Mouse (Mus musculus): ENCODE results near the gene Gjd3.
"Not testable (repeated sequence)": the region's sequence is repeated elsewhere in the genome, so short reads cannot be mapped to it uniquely, and the experiment has no call there.

Gene Gjd3

DNA sequence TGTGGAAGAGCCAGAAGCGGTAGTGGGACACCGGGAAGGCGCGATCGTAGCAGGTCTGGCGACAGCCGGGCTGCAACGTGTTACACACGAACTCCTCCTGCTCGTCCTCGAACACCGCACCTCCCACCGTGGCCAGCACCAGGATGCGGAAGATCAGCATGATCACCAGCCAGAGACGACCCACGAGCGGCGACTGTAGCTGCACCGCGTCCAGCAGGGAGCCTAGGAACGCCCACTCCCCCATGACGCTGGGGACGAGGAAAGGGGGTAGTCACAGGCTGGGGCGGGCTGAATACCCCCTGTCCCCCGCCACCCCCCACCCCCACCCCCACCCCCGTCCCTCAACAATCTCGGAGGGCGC lies at the start of gene Gjd3:
TSS of gene Gjd3 (minus strand) at position 244 of the 361 bp plus-strand sequence.
- DNase-seq (ENCODE audit: low spot score in 2 of 2) = no peak

DNA sequence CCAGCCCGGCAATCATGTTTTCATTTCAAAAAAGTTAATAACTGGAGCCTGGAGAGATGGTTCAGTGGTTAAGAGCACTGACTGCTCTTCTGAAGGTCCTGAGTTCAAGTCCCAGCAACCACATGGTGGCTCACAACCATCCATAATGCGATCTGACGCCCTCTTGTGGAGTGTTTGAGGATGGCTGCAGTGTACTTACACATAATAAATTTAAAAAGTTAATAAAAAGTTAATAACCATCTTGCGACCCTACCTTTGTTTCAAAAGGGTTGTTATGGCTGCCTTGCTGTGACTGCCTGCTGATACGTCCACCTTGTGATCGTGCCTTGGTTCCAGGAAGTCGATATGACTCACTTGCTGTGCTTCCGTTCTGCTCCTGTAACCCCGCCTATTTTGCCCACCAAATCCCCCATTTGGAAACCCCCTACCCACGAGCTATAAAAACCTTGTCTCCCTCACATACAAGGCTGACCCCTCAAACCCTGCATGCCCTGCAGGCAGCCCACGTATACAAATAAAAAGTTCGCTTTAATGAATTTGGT lies 44.2 kb upstream of the Gjd3 start:
- DNase-seq (ENCODE audit: low spot score in 2 of 2) = no peak

GRCm38 (mm10) chr11:99025878-99026277 lies 43.1 kb upstream of the Gjd3 start:
- no peak for DNase-seq (ENCODE audit: low spot score in 2 of 2)

- DNase-seq (ENCODE audit: low spot score in 2 of 2) = no peak
Measured at GRCm38 (mm10) chr11:99024468-99025134, 41.8 kb upstream of the Gjd3 start.

DNA sequence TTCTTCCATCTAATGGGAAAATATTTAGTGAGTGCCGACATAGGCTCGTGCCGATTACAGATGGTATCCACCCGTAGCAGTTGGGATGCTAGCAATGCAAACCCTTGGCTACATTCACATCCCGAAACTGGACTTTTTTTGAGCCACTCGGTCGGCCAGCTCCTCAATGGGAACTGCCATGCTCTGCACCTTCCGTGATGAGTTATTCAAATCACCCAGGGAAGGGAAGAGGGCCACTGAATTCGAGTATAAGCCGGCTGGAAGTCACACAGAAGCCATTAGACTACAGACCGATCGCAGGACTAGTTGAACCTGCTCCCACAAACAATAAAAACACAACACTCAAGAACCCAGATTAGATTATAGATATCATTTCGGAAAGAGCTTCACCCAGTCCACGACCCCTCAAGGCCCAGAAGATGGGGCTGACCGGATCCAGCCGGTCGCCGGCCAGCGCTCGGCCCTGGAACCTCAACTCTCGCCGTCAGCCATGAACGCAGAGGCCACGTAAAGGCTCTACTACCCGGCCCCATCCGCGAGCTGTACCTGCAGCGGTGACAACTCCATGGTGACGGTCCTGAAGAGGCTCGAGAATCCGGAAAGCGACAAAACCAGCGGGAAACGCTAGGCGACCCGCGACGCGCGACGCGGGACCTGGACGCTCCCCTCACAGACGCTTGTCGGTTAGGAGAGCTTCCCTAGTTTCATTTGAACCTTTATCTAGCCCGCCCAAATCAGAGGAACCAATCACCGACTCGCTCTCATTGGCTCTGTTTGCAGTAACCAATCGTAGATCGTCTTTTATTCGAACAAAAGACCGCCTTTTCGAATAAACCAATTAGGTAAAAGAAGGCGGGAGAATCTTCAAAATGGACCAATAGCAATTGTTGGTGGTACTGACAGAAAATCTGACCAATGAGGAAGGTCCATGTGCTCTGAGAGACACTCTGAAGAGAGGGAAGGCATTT lies 41.0 kb upstream of the Gjd3 start, which contains the start of gene Top2a:
TSS of gene Top2a (minus strand) at position 690 of the 968 bp plus-strand sequence.
- DNase-seq (ENCODE audit: low spot score in 2 of 2) = peak; percentile 98

- no peak for DNase-seq (ENCODE audit: low spot score in 2 of 2)
Measured at GRCm38 (mm10) chr11:99023094-99023493, 40.3 kb upstream of the Gjd3 start.

DNA sequence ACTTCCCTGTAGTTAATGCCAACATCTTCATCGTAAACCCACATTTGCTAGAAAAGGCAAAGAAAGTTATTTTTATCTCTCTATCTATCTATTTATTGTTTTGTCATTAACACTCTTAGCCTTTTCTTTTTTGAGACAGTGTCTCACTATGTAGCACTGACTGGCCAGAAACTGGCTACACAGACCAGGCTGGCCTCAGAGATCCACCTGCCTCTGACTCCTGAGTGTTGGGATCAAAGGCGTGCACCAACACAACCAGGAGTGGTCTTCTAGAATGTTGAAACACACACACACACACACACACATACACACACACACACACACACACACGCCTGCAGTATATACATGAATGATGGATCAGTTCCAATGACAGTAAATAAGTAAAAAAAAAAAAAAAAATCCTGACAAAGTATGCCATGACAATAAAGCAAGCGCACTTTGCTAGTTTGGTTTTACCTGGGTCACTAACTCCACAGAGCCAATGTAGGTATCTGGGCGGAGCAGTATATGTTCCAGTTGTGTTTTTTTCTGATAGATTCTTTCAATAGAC lies 39.6 kb upstream of the Gjd3 start:
- no peak for DNase-seq (ENCODE audit: low spot score in 2 of 2)

DNA sequence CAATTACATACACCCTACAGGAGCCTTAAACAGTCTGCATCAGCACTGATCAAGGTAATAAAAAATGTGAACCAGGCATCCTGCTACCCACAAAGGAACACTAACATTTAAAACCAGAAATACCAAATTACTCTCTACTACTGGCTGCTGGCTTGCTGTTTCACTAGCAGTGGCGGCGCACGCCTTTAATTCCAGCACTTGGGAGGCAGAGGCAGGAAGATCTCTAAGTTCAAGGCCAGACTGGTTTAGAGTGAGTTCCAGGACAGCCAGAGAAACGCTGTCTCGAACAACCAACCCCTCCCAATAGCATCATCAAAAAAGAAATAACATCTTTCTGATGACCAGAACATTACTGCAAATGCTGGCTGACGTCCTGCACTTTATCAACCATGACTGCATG lies 37.0 kb upstream of the Gjd3 start:
- DNase-seq (ENCODE audit: low spot score in 2 of 2) = no peak

GRCm38 (mm10) chr11:99013856-99014255 lies 31.0 kb upstream of the Gjd3 start:
- no peak for DNase-seq (ENCODE audit: low spot score in 2 of 2)

DNA sequence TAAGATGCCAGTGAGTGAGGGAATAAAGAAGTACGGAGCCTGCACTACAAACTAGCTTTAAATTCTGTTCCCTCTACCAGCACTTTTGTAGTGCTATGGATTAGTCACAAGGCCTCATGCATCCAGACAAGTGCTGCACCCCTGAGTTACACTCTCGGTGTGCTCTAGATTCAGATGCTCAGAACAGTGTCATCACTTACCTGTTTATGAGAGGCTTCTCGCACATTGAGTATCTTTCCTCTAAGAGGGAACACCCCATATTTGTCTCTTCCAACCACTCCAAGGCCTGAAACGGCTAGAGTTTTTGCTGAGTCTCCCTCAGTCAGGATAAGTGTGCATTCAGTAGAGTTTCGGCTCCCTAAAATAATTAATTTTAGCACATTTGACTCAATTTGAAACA lies 27.9 kb upstream of the Gjd3 start:
- DNase-seq (ENCODE audit: low spot score in 2 of 2) = no peak

DNA sequence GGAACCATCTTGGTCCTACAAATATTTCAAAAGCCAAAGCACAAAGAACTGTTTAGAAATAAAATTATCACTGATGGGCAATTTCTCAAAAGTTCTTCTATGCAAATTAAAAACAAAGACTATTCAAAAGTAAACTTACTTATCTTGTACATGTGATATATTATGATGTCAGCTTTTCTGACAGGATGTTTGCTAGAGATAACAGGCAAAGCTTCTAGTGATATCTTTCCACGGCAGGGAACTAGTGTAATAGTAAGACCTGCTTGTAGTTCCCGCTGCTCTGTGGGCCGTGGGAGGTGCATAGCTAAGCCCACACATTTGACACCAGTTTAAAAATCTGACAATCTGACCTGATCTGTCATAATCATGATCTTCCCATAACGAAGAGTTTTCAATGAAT lies 27.3 kb upstream of the Gjd3 start:
- DNase-seq (ENCODE audit: low spot score in 2 of 2) = no peak

- no peak for DNase-seq (ENCODE audit: low spot score in 2 of 2)
Measured at GRCm38 (mm10) chr11:99006788-99007187, 24.0 kb upstream of the Gjd3 start.

DNA sequence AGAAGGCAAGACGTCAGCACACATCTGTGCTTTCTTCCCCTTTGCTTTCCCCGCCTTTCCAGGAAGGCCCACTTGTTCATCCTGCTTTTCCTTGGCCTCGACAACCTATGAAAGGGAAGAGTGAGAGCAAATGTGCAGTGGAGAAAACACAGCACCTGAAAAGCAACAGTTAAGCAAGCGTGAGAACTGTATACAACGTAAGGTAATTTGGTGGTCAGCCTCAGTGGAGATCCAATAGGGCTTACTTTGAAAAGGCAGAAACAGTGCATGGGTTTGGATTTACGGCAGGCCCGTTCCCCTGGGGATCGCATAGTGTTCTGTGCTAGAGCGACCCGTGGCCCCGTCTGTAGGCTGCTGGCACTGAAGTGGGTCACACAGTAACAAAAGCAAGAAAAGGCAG lies 16.4 kb upstream of the Gjd3 start:
- DNase-seq (ENCODE audit: low spot score in 2 of 2) = no peak

GRCm38 (mm10) chr11:98998776-98999175 lies 16.0 kb upstream of the Gjd3 start:
- no peak for DNase-seq (ENCODE audit: low spot score in 2 of 2)

DNA sequence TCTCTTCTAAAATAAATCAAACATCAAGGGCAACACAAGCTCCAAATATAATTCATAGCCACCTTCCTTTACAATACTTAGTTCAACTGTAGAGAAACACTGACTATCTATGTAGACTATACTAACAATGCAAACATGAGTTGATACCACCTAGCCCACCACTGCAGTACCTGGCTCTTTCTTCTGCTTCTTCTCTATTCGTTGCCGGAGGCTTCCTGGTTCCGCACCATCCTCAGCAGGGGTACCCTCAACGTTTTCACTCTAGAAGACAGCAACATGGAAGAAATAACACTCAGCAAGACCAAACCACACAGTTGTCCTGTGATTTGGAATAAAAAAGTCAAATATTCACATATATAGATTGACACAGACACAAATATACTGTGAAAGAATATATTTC lies 14.8 kb upstream of the Gjd3 start:
- no peak for DNase-seq (ENCODE audit: low spot score in 2 of 2)

GRCm38 (mm10) chr11:98995987-98996386 lies 13.2 kb upstream of the Gjd3 start:
- no peak for DNase-seq (ENCODE audit: low spot score in 2 of 2)

DNA sequence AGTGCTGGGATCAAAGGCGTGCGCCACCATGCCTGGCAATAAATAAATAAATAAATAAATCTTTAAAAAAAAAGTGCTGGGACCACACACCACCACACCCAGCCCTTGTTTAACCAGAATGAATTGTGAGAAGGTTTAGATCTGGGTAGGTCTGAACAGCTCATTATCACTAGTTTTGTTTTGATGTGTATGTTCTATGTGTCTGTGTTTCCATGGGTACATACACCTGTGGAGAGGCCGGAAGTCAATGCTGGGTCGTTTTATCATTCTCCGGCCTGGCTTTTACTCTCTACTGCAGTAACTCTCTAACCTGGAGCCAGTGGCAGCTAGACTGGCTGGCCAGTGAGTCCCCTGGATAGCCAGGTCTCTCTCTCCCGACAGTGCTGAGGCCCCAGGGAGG lies 8.1 kb upstream of the Gjd3 start:
- no peak for DNase-seq (ENCODE audit: low spot score in 2 of 2)

- not testable (repeated sequence) for DNase-seq (ENCODE audit: low spot score in 2 of 2)
Measured at GRCm38 (mm10) chr11:98988260-98988659, 5.4 kb upstream of the Gjd3 start.

DNA sequence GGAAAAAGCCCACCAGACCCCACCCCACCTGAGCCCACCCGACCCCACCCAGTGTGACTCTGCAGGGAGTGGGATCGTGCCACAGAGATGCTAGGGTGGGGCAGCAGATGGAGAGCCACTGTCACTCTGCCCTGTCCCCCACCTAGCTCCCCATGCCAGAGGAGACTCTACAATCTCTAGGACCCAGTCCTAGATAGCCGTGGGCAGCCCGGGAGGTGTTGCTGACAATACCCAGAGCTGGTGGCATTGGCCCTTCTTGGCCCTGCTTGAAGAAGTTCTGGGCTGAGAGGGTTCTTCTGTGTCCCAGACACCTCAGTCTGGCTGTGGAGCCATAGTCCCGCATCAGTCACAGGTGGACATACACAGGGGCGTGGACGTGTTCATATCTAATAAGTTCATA lies 2.7 kb upstream of the Gjd3 start:
- peak; percentile 64 to 67 for DNase-seq (ENCODE audit: low spot score in 2 of 2)

DNA sequence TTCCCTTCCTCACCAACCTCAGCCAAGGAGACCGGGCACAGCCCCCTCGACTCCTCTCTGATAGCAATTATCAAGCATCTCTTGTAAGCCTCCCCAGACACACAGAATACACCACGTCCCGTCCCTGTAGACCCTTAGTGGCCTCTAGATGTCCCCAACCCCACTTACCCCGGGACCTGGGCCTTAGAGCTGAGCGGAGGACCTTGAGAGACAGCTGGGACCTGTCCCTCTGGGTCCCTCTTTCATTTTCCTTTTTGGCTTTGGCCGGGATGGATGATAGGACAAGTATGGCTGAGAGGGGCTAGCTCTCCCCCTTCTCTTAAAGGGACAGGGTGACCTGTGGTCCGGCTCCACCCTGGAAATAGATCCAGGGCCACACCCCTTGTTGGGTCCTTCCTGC lies 735 bp upstream of the Gjd3 start:
- DNase-seq (ENCODE audit: low spot score in 2 of 2) = no peak

DNA sequence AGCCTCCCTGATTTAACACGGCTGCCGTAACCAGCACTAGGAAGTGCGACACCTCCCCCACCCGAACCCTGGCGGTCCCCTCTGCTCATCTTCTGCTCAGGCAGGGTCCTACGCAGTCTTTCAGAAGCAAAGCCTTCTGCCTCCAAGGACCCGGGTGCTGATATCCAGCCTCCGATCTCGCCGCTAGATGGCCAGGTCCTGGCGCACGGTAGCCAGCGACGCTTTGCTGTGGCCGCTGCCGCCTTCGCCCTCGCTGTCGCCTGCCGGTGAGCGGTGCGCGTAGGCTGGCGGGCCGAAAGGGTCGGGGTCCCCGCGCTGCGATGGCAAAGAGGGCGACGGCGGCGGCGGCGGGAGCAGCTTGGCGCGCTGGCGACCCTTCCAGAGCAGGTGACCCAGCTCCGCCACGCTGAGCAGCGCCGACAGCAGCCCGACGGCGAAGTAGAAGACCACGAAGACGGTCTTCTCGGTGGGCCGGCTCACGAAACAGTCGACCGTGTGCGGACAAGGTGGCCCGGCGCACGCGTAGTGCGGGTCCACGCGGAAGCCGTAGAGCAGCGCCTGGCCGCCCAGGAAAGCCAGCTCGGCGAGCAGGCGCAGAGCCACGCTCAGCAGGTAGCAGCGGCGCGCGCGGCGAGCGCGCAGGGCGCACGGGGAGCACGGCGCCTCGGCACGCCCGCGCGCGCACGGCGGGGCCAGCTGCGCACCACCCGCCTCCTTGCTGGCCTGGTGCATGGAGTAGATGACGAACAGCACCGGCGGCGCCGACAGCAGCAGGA lies 631 bp downstream of the Gjd3 start:
- no peak for DNase-seq (ENCODE audit: low spot score in 2 of 2)

All from heart, adult 9 months (tissue).